Mouse (Mus musculus): ENCODE data around the gene Ccl17.

Gene Ccl17

GRCm38 (mm10) chr8:94810153-94810552 lies at the start of gene Ccl17:
TSS of gene Ccl17 (plus strand) at chr8:94810453.
- DNase-seq (ENCODE audit: low spot score) = no peak

GRCm38 (mm10) chr8:94767035-94767434 lies 43.2 kb upstream of the Ccl17 start:
- DNase-seq (ENCODE audit: low spot score) = no peak

DNA sequence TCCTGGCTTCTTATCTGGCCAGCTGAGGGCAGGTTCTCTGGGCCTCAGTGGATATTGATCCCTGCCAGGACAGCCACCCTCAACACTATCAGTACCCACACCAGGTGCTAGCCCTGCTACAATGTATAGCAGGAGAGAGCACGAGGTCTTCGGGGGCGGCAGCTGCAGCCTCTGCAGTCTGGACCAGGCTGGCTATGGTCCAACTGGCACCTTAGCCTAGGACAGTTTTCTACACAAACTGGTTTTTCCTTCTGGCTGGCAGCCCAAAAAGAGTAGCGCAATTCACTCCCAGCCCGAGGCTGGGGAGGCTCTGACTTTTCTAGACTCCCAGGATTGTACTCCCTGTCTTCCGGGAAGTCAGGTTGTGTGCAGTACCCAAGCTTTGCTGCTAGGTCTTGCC lies 39.3 kb upstream of the Ccl17 start:
- no peak for DNase-seq (ENCODE audit: low spot score)

DNA sequence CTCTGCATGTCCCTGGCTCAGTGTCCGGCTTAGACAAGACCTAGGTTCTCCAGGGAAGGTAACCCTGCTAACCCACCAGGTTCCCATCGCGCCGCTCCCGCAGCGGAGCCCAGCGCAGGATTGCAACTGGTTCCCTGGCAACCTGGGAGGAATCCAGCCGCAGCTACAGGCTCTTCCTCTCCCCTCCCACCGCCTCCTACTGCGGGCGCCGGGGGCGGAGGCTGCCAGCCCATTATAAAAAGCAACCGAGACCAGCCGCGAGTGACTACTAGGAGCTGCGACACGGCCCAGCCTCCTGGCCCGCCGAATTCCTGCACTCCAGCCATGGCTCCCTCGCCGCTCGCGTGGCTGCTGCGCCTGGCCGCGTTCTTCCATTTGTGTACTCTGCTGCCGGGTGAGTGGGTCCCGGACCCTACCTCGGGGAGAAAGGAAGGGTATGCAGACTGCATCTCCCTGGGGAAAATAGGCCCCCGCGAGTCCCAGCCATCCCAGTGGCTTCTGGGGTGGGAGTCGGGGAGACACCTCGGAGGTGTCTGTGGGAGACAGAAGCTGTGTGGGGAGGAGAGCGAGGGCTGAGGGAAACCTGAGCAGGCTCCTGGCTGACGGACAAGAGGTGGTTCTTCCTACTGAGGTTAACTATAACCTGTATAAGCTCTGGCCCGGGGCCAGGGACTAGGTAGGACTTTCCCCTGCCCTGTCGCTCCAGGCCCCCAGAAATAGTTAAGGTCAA lies 38.1 kb upstream of the Ccl17 start, which contains the start of gene Cx3cl1:
Gene Cx3cl1 (plus strand): TSS at position 69 of the 730 bp plus-strand sequence.
- DNase-seq (ENCODE audit: low spot score) = no peak

DNA sequence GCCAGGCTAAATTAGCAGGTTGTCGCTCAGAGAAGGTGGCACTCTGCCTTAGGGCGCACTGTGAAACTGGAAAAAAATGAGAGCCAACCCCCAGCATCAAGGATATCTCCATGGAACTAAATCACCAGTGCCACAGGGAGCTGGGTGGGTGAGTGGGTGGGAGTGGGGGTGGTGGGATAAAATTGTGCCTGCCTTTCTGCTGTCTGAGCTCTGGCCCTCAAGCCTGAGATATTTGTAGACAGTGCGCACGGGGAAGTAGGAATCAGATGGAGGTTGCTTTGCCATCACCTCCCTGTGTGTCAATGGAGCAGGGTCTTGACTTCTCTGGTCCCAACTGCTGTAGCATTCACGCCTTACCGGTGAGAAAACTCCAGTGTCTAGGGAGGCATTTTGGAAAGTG lies 37.2 kb upstream of the Ccl17 start:
- no peak for DNase-seq (ENCODE audit: low spot score)

DNA sequence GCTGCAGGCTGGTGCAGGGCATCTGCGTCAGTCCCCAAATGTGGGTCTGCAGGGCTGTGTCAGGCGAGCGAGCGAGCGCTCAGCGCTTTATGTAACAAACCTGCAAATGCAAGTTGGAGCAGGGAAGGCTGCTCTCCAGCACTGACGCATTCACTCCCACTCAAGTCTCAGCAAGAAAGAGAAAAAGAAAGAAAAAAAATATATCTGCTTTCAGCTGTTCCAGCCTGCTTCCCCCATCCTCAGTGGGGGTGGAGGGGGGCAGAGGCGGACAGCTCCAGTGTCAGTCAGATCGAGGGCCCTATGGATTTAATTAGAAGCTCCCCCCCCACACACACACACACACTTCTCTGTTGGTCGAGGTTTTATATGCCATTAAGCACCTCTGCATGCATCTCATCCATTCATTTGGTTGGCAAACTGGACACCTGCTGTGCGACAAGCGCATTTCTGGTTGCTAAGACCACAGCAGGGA lies 36.5 kb upstream of the Ccl17 start:
- DNase-seq (ENCODE audit: low spot score) = no peak

DNA sequence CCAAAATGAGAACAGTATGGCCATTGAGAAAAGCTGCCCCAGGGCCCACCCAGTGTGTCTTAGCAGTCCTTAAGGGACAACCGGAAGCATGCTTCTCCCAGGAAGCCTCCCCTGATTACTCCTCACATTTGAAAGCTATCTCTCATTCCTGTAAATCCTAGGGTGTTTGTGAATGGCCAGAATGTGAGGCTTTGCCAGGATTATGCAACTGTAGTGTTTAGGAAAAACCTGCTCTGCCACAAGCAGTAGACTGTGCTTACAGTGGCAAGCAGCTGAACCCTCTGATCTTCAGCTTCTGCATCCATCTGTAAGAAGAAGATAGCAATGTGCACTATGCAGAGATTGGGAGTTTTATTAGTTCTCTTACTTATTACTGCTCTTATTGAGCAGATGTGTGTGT lies 35.7 kb upstream of the Ccl17 start:
- DNase-seq (ENCODE audit: low spot score) = no peak

- DNase-seq (ENCODE audit: low spot score) = no peak
These were observed 33.9 kb upstream of the Ccl17 start for GRCm38 (mm10) chr8:94776346-94776745.

DNA sequence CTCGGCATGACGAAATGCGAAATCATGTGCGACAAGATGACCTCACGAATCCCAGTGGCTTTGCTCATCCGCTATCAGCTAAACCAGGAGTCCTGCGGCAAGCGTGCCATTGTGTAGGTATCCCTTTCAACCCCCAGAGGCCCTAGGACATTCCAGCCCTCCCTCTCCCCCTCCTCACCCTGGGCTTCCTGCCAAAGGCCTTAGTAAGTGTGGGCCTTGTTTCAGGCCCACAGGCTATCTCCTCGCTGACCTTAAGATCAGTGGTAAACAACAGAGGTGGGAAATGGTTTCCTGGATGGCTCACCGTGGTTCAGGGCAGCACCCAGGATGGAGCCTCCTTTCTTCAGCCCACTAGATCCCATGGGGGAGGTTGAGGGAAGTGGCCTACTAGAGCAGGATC lies 32.2 kb upstream of the Ccl17 start:
- no peak for DNase-seq (ENCODE audit: low spot score)

DNA sequence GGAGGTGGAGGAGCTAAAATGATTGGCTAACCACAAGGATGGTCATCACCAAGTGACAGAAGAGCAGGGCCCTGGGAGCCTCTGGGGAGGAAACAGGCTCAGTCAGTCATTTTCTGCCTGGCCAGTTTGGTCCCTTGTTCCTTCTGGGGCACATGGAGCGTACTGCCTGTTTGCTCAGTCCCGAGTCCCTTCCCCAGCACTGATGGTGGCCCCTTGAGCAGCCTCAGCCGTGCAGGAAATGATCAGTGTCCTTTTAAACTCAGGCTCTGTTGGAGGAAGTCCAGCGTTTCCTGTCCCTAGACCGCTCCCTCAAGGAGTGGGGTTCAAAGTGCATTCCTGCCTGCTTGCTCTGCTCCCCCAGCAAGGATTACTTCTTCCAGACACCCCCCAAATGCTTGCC lies 31.8 kb upstream of the Ccl17 start:
- no peak for DNase-seq (ENCODE audit: low spot score)

DNA sequence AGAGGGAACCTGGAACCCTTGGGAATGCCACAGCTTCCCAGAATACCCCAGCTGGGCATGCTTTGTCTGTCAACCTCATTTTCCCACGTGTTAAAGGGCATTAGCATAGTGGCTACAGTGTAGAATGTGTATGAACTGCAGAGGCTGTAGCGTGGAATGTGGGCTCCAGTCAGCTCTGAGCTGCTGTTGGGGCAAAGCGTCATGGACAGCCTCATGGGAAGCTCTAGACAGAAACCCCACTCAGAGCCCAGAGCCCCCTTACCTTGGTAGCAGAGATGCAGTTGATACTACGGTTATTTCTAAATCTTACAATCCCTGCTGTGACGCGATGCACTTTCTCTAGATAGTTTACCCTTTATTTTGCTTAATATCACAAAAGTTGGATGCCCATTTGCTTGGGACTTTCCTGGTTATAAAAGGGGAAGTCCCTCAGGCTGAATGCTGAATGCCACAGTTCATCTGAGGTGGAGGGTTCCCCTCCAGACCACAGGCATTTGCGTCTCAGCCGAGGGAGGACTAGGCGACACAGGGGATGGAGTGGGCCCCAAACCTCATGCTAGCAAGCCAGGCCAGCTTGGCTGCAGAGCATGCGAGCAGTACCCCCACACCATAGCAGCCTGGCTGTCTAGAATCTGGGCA lies 31.2 kb upstream of the Ccl17 start:
- no peak for DNase-seq (ENCODE audit: low spot score)

- DNase-seq (ENCODE audit: low spot score) = no peak
These were observed 30.5 kb upstream of the Ccl17 start for GRCm38 (mm10) chr8:94779534-94780294.

GRCm38 (mm10) chr8:94780491-94781154 lies 29.6 kb upstream of the Ccl17 start:
- no peak for DNase-seq (ENCODE audit: low spot score)

- DNase-seq (ENCODE audit: low spot score) = no peak
These were observed 29.0 kb upstream of the Ccl17 start for GRCm38 (mm10) chr8:94781155-94781837.

GRCm38 (mm10) chr8:94781838-94782235 lies 28.4 kb upstream of the Ccl17 start:
- no peak for DNase-seq (ENCODE audit: low spot score)

GRCm38 (mm10) chr8:94783890-94784289 lies 26.4 kb upstream of the Ccl17 start:
- DNase-seq (ENCODE audit: low spot score) = no peak

DNA sequence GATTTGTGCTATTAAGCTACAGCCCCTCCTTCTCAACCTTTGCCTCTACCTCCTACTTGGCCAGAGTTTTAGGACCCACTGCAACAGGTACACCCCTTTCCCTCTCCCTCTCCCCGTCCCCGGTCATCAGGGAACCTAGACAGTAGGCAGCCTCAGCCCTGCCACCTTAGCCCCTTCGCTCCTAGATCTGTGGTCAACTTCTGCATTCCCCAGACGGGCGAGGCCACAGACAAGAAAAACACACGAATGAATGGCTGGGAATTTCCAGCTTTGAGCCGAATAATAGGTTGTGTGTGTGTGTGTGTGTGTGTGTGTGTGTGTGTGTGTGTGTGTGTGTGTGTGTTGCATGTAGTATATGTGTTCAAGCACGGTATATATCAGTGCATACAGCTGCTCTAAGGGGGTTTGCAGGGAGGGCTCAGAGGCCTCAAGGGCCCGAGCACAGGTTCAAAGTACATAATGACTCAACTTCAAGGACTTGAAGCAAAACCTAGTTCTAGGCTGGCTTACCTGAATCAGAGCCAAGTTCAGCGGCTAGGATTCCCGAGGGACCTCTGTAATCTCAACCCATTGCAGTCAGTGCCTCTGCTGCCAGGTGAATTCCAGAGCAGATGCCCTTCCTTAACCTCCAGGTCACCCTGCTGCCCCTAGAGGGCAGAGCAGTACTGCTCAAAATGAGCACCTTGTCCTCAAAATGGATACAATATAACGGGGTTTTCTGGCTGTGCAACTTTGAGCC lies 24.8 kb upstream of the Ccl17 start:
- peak; percentile 61 for DNase-seq (ENCODE audit: low spot score)

- no peak for DNase-seq (ENCODE audit: low spot score)
These were observed 24.2 kb upstream of the Ccl17 start for GRCm38 (mm10) chr8:94785995-94786595.

- DNase-seq (ENCODE audit: low spot score) = peak; percentile 73
These were observed 22.4 kb upstream of the Ccl17 start for GRCm38 (mm10) chr8:94787524-94788501.

Measured in spleen, adult 12 weeks (tissue).